Mouse (Mus musculus): ENCODE measurements at regions not wholly inside any gene's neighbourhood (a gene's known extent, or its start where the extent isn't known, plus 50 kb on each side); places are given as distances from the start of the nearest gene placed in this dataset.

DNA sequence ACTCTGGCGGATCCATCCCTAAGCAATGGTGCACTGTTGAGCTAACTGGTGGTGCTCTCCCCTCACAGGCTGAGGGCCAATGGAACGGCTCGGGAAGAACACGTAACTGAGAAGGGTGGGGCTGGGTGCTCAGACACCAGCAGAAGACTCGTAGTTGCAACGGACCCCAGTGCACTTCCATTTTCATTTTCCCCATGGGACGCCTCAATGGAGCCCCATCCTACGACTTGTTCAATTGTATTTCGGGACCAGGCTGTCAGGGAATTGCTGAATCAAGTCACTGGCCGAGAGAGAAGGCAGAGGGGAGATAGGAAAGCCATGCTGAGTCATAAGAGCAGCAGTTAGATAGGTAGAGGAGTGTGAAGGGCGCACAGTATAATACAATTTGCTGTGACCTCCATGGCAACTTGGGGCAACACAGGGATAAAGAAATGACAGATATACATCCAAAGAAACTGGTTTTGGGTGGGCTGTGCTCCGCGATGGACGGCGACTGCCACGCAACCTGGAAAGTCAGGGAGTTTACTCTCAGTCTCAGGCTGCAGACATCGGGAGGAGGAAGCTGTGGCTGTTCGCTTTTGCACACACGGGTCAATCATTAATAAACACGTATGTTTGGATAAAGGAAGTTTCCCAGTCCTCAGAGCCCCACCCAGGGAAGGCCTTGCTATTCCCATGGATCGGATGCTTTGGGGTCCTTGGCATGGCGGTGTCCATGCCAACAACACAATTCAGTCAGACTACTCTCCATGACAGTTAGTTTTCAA is 160.1 kb downstream of the Etnk1 start:
- Histone ChIP-seq H3K4me2 (ENCODE audit: low read depth, low read length) (peak overlapping the region; percentile 41), H3K27ac (ENCODE audit: low read length) (no peak overlapping the region), H3K4me1 (ENCODE audit: control insufficient read depth, insufficient read depth, low read length) (no peaks in the 10 kb centered on the region), H3K27me3 (replicated peaks; ENCODE audit: control insufficient read depth, insufficient read depth, low read length) (no peaks in the 10 kb centered on the region), H3K36me3 (ENCODE audit: control insufficient read depth, insufficient read depth, low read length) (no peaks in the 10 kb centered on the region), H3K9me3 (ENCODE audit: control insufficient read depth, low read length) (no peaks in the 10 kb centered on the region), H3K9ac (ENCODE audit: low read depth, low read length) (no peak overlapping the region), H3K4me3 (ENCODE audit: low read length) (peak overlapping the region; percentile 34)
- peak; percentile 87 for ATAC-seq
- WGBS: 60% methylated on average over 22 of the region's 22 CpGs

GRCm38 (mm10) chr6:143327788-143328187 is 160.8 kb downstream of the Etnk1 start:
- Histone ChIP-seq H3K9ac (ENCODE audit: low read depth, low read length) (no peak overlapping the region), H3K27me3 (replicated peaks; ENCODE audit: control insufficient read depth, insufficient read depth, low read length) (no peaks in the 10 kb centered on the region), H3K9me3 (ENCODE audit: control insufficient read depth, low read length) (no peaks in the 10 kb centered on the region), H3K4me2 (ENCODE audit: low read depth, low read length) (no peak overlapping the region), H3K36me3 (ENCODE audit: control insufficient read depth, insufficient read depth, low read length) (no peaks in the 10 kb centered on the region), H3K4me3 (ENCODE audit: low read length) (no peak overlapping the region), H3K4me1 (ENCODE audit: control insufficient read depth, insufficient read depth, low read length) (no peaks in the 10 kb centered on the region), H3K27ac (ENCODE audit: low read length) (no peak overlapping the region)
- 86% methylated on average over 8 of the region's 8 CpGs for WGBS
- ATAC-seq: no peak

GRCm38 (mm10) chr6:143328202-143328601 is 161.2 kb downstream of the Etnk1 start:
- ATAC-seq: no peak
- no peak overlapping the region for H3K4me2 ChIP-seq (ENCODE audit: low read depth, low read length)
- 76% methylated on average over 9 of the region's 9 CpGs for WGBS
- no peaks in the 10 kb centered on the region for H3K27me3 ChIP-seq (replicated peaks; ENCODE audit: control insufficient read depth, insufficient read depth, low read length)
- no peaks in the 10 kb centered on the region for H3K36me3 ChIP-seq (ENCODE audit: control insufficient read depth, insufficient read depth, low read length)
- no peak overlapping the region for H3K27ac ChIP-seq (ENCODE audit: low read length)
- no peaks in the 10 kb centered on the region for H3K4me1 ChIP-seq (ENCODE audit: control insufficient read depth, insufficient read depth, low read length)
- H3K4me3 ChIP-seq (ENCODE audit: low read length): no peak overlapping the region
- H3K9me3 ChIP-seq (ENCODE audit: control insufficient read depth, low read length): no peaks in the 10 kb centered on the region
- no peak overlapping the region for H3K9ac ChIP-seq (ENCODE audit: low read depth, low read length)

DNA sequence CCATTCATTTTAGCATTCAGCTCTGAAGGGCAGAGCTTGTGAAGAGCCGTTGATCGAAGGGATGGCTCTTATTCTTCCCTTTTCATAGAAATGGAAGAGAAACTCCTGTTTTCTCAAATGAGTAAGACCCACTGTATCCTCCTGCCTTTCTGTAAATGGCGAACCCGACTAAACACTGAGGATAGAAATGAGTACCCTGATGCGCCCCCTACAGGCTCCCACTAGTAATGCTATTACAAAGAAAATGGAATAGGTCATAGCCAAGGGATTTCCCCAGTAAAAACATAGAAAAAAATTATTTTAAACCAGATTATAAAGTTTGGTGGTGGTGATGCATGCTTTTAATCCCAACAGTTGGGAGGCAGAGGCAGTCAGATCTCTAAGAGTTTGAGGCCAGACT is 162.1 kb downstream of the Etnk1 start:
- H3K27me3 ChIP-seq (replicated peaks; ENCODE audit: control insufficient read depth, insufficient read depth, low read length): no peaks in the 10 kb centered on the region
- H3K4me2 ChIP-seq (ENCODE audit: low read depth, low read length): no peak overlapping the region
- H3K4me1 ChIP-seq (ENCODE audit: control insufficient read depth, insufficient read depth, low read length): no peaks in the 10 kb centered on the region
- H3K4me3 ChIP-seq (ENCODE audit: low read length): no peak overlapping the region
- no peak for ATAC-seq
- H3K27ac ChIP-seq (ENCODE audit: low read length): no peak overlapping the region
- 70% methylated on average over 5 of the region's 5 CpGs for whole genome bisulfite sequencing
- no peaks in the 10 kb centered on the region for H3K36me3 ChIP-seq (ENCODE audit: control insufficient read depth, insufficient read depth, low read length)
- H3K9ac ChIP-seq (ENCODE audit: low read depth, low read length): no peak overlapping the region
- no peaks in the 10 kb centered on the region for H3K9me3 ChIP-seq (ENCODE audit: control insufficient read depth, low read length)

GRCm38 (mm10) chr6:143333493-143333892 is 166.5 kb downstream of the Etnk1 start:
- WGBS: 89% methylated on average over 8 of the region's 8 CpGs
- ATAC-seq: no peak

GRCm38 (mm10) chr6:143336574-143336973 is 169.6 kb downstream of the Etnk1 start:
- H3K27me3 ChIP-seq (replicated peaks; ENCODE audit: control insufficient read depth, insufficient read depth, low read length): no peaks in the 10 kb centered on the region
- no peaks in the 10 kb centered on the region for H3K4me1 ChIP-seq (ENCODE audit: control insufficient read depth, insufficient read depth, low read length)
- H3K36me3 ChIP-seq (ENCODE audit: control insufficient read depth, insufficient read depth, low read length): no peaks in the 10 kb centered on the region
- no peak overlapping the region for H3K9ac ChIP-seq (ENCODE audit: low read depth, low read length)
- H3K27ac ChIP-seq (ENCODE audit: low read length): no peak overlapping the region
- H3K4me2 ChIP-seq (ENCODE audit: low read depth, low read length): no peak overlapping the region
- no peak for ATAC-seq
- H3K4me3 ChIP-seq (ENCODE audit: low read length): no peak overlapping the region
- H3K9me3 ChIP-seq (ENCODE audit: control insufficient read depth, low read length): no peaks in the 10 kb centered on the region
- WGBS: 59% methylated on average over 4 of the region's 4 CpGs

More at GRCm38 (mm10) chr6:143333493-143333892, 166.5 kb downstream of the Etnk1 start:
- H3K36me3 ChIP-seq (ENCODE audit: control insufficient read depth, insufficient read depth, low read length): no peaks in the 10 kb centered on the region
- no peak overlapping the region for H3K9ac ChIP-seq (ENCODE audit: low read depth, low read length)
- no peak overlapping the region for H3K27ac ChIP-seq (ENCODE audit: low read length)
- no peaks in the 10 kb centered on the region for H3K9me3 ChIP-seq (ENCODE audit: control insufficient read depth, low read length)
- H3K4me1 ChIP-seq (ENCODE audit: control insufficient read depth, insufficient read depth, low read length): no peaks in the 10 kb centered on the region
- H3K4me3 ChIP-seq (ENCODE audit: low read length): no peak overlapping the region
- H3K27me3 ChIP-seq (replicated peaks; ENCODE audit: control insufficient read depth, insufficient read depth, low read length): no peaks in the 10 kb centered on the region
- H3K4me2 ChIP-seq (ENCODE audit: low read depth, low read length): no peak overlapping the region

- H3K9me3 ChIP-seq (ENCODE audit: control insufficient read depth, low read length): no peaks in the 10 kb centered on the region
- H3K4me2 ChIP-seq (ENCODE audit: low read depth, low read length): no peak overlapping the region
- no peak for ATAC-seq
- no peaks in the 10 kb centered on the region for H3K36me3 ChIP-seq (ENCODE audit: control insufficient read depth, insufficient read depth, low read length)
- H3K9ac ChIP-seq (ENCODE audit: low read depth, low read length): no peak overlapping the region
- H3K27me3 ChIP-seq (replicated peaks; ENCODE audit: control insufficient read depth, insufficient read depth, low read length): no peaks in the 10 kb centered on the region
- no peak overlapping the region for H3K4me3 ChIP-seq (ENCODE audit: low read length)
- H3K27ac ChIP-seq (ENCODE audit: low read length): no peak overlapping the region
- no peaks in the 10 kb centered on the region for H3K4me1 ChIP-seq (ENCODE audit: control insufficient read depth, insufficient read depth, low read length)
- 81% methylated on average over 2 of the region's 2 CpGs for WGBS
These were observed 182.0 kb downstream of the Etnk1 start for GRCm38 (mm10) chr6:143349000-143349399.

GRCm38 (mm10) chr6:143359320-143360032 is 192.5 kb downstream of the Etnk1 start:
- Histone ChIP-seq H3K4me3 (ENCODE audit: low read length) (no peak overlapping the region), H3K27me3 (replicated peaks; ENCODE audit: control insufficient read depth, insufficient read depth, low read length) (no peaks in the 10 kb centered on the region), H3K27ac (ENCODE audit: low read length) (no peak overlapping the region), H3K4me1 (ENCODE audit: control insufficient read depth, insufficient read depth, low read length) (no peaks in the 10 kb centered on the region), H3K9me3 (ENCODE audit: control insufficient read depth, low read length) (no peaks in the 10 kb centered on the region), H3K36me3 (ENCODE audit: control insufficient read depth, insufficient read depth, low read length) (no peaks in the 10 kb centered on the region), H3K4me2 (ENCODE audit: low read depth, low read length) (no peak overlapping the region), H3K9ac (ENCODE audit: low read depth, low read length) (no peak overlapping the region)
- peak; percentile 74 for ATAC-seq
- 60% methylated on average over 7 of the region's 7 CpGs for WGBS

GRCm38 (mm10) chr6:143361149-143361725 is 194.2 kb downstream of the Etnk1 start:
- H3K27ac ChIP-seq (ENCODE audit: low read length): no peak overlapping the region
- no peak for ATAC-seq
- no peaks in the 10 kb centered on the region for H3K4me1 ChIP-seq (ENCODE audit: control insufficient read depth, insufficient read depth, low read length)
- no peak overlapping the region for H3K4me2 ChIP-seq (ENCODE audit: low read depth, low read length)
- no peak overlapping the region for H3K9ac ChIP-seq (ENCODE audit: low read depth, low read length)
- H3K27me3 ChIP-seq (replicated peaks; ENCODE audit: control insufficient read depth, insufficient read depth, low read length): no peaks in the 10 kb centered on the region
- no peaks in the 10 kb centered on the region for H3K36me3 ChIP-seq (ENCODE audit: control insufficient read depth, insufficient read depth, low read length)
- no peak overlapping the region for H3K4me3 ChIP-seq (ENCODE audit: low read length)
- WGBS: 61% methylated on average over 5 of the region's 5 CpGs
- no peaks in the 10 kb centered on the region for H3K9me3 ChIP-seq (ENCODE audit: control insufficient read depth, low read length)
